Mouse (Mus musculus) adrenal gland (tissue): ENCODE data around the gene Ms4a14.
"Not testable (repeated sequence)": the region's sequence is repeated elsewhere in the genome, so short reads cannot be mapped to it uniquely, and the experiment has no call there.

Source experiments
- intact Hi-C: fragments of 180-260 bp; cut with DNase I; formaldehyde crosslinking; loops from one replicate; pipeline ENCODE4 v1.15.1; 2025
- long read RNA-seq, 2 experiments: library from polyadenylated mRNA; unstranded; transcript quantifications; one replicate each; pipeline ENCODE4 v2.0.0; 2020; ENCODE audit warnings: borderline replicate concordance in 1 of 2; ENCODE audit not compliant: insufficient replicate concordance in 1 of 2

Gene Ms4a14
- long read RNA-seq, experiment 1: 0 reads
- long read RNA-seq, experiment 2: 0 reads

DNA sequence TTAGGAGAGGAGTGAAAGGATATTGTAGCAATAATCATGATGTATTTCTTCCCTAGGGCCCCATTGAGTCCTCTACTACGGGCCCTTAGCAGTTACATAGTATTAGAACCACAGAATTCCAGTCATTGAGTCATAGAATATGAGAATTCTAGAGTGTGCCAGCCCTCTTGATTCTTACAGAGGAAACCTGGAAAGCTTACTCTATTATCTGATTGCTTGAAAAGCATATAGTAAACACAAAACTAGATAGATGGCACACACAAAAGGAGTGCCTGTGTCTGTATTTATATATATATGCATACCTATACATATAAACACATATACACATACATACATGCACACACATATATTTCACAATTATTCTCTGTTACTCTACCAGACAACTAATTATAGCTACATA lies at the start of gene Ms4a14:
Ms4a14 (minus strand) TSS at position 101 of the 400 bp plus-strand sequence.
- intact Hi-C loops: no loop called here

DNA sequence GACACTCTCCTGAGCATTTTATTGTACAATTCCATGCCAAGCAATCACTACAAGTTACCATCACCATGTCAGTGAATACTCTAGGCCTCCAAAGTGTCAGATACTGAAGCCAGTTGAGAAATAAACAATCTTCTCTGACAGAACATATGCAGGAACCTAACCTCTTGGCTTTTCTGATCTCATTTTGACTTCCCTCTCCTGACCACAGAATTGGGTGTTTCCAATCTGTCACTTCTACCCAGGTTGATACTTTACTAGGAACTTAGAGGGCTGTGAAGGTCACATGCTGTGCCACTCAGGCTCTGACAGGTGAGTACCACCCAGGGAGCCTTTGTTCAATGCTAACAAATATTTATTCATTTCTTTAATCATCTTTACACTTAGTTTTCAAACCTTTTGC lies 47.7 kb upstream of the Ms4a14 start:
- intact Hi-C loops: no loop called here

DNA sequence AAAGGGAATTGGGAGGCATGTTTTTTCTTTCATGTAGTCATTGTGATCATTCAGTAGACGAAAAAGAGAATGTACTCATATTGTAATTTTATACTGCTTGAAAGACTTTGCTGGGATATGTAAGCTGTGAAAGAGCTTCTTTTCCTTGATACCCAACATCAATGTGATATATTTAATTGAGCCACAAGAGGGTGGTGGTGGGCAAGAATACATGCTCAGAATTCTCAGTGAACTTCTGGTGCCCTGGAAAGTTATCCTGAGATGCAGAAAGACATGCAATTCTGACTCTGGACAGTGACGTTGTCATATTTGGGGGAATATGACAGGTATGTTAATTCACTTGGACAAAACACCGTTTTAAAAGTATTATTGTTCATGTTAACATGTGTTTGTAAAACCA lies 45.9 kb upstream of the Ms4a14 start:
- intact Hi-C loops: no loop called here

DNA sequence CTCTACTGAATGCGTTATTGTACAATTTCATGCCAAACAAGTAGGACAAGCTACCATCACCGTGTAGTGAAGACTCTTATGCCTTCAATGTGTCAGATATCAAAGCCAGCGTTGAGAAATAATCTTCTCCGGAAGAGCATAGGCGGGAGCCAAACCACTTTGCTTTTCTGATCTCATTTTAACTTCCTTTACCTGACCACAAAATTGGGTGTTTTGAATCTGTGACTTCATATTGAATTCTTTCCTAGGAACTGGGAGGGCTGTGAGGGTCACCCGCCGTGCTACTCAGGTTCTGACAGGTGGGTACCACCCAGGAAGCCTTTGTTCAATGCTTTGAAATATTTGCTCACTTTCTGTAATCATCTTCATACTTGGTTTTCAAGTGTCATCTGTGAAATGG lies 41.5 kb upstream of the Ms4a14 start:
- intact Hi-C loops: loop anchor here (5.0 kb wide), 1 partner anchor 247 kb away; the partner anchor contains the start of gene Ms4a6d

DNA sequence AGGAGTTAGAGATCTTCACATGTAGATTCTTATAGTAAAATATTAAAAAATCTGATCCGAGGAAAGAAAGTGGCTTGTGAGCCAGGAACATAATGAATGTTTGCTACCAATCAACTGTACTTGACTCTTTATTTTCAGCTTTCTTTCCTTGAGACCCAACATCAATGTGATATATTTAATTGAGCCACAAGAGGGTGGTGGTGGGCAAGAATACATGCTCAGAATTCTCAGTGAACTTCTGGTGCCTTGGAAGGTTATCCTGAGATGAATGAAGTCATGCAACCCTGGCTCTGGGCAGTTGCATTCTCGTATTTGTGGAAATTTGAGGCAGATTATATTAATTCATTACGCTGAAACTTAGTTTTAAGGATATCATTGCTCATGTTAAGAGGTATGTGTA lies 37.6 kb upstream of the Ms4a14 start:
- intact Hi-C loops: no loop called here

DNA sequence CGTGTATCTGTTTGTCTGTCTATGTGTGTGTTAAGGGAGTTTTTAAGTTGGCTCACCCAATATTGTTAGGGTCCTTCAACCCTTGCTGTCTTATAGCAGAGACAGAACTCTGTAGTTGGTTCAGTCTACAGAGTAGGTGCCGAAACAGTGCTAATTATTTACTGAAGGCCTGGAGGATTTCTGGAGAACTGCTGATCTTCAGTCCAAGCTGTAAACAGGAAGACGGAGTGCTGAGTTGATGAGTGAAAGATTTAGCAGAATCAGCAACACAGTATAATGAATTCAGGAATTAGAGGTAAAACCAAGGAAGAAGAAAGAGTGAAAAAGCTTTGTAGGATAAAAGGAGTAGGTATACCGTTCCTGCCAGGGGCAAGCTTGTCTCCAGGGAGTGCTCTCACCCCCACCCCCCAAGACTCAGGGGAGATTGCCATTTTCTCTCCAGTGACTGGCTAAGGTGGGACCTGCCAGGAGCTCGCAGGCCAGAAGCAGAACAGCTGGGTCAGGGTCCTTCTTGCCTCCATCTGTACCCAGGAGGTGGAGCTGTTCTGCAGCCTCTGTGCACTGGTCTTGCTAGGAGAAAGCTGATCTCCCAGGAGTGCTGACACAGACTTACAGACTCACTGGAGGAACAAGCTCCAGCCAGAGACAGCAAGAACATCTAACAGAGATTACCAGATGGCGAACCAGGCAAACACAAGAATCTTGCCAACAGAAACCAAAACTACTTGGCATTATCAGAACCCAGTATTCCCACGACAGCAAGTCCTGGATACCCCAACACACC lies 35.6 kb upstream of the Ms4a14 start:
- intact Hi-C loops: no loop called here

DNA sequence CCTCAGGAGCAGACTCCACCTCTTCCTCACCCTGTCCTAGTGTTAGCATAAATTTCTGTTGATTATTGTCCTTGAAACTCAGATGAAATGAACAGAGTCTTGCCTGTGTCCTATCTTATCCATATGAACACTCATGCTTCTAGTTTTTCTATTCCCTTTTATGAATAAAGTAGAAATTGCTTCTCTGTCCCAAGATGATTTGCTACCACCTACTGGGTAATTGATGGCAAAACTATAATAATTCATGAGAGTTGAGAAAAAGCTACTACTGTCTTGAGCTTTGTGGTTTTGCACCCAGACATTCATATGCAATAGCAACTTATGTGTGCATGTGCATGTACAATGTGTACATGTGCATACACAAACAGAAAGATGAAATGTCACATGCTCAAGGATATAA lies 29.7 kb upstream of the Ms4a14 start:
- intact Hi-C loops: no loop called here

DNA sequence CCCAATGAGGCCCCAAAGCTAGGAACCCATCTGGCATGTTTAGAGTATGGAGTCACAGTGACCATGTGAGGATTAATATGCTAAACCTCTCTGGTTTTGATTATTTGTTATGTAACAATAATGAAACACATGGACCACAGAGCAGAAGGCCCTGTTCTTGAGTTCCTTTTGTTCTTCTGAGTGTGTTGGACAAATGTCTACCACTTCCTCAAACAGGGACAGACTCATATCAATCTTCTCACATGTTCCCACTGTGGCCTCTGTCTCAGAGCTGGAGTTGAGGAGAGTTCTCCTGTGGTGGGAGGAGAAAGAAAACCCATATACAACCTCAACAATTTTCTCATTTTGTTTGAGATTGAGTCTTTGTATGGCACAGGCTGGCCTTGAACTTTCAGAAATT lies 28.9 kb upstream of the Ms4a14 start:
- intact Hi-C loops: no loop called here

DNA sequence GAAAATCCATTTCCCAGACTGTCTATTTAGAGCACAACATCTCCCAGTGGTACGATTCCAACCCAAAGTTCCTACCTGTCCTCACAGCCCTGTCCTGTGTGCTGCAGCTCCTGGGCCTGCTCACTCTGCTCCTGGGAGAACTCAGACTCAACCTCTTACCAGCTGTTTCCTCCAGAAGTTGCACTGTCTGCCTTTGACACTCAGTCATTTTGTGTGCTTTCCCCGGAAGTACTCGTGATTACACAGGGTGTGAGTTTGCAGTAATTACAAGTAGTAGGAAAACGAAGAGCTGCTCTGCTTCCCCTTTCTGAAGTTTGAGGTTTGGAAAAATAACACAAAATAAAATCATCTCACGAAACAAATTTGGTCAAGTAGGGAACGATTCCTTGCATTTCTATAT lies 21.7 kb upstream of the Ms4a14 start, which contains the start of gene Ms4a7:
Ms4a7 (minus strand) TSS at position 215 of the 400 bp plus-strand sequence.
- intact Hi-C loops: no loop called here

DNA sequence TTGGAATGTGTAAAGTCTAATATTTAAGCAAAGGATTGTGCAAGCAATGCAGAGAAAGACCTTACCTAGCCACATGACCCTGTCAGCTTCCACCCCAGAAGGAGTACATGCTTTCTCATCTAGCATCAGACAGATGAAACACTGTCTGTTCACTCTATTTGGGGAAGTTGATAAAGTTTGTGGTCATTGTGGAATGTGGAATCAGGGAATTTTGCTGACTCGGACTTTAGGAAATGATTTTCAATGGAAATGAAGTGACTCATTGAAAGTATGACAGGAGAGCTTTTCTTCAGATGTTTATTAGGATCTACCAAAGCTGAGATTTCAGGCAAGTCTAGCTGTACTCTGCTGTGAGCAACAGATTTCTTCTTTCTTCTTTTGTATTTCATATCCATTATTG lies 6.9 kb upstream of the Ms4a14 start:
- intact Hi-C loops: no loop called here

DNA sequence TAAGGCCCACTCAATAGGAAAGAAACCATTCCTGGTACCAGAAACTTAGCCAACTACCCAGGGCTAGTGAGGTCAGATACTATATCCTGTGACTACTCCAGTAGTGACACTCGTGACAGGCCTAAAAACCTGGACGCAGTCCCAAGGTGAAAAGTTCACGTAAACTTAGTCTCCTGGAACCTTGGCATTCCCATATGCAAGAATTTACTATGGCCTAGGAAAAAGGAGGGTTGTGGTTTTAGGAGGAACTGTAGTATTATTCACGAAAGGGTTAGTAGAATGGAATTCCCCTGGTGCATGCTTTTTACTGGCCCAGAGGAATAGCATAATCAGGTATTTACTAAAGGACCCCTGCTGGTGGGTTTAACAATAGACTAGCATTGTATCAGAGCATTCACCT lies 2.5 kb upstream of the Ms4a14 start:
- intact Hi-C loops: no loop called here

DNA sequence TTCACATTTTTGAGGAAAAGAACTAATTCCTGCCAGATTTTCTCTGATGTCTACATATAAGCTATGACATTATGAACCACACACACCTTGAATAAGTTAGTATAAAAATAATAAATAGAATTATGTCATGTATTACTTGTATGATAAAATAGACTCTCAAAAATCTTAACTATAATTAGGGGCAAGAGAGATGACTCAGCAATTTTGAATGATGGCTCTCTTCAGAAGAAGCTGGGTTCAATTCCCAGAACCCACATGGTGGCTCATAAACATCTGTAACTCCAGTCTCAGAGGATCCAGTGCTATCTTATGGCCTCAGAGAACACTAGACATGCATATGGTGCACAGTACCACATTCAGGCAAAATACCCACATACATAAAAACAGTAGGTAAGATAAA lies 5.4 kb downstream of the Ms4a14 start:
- intact Hi-C loops: no loop called here

DNA sequence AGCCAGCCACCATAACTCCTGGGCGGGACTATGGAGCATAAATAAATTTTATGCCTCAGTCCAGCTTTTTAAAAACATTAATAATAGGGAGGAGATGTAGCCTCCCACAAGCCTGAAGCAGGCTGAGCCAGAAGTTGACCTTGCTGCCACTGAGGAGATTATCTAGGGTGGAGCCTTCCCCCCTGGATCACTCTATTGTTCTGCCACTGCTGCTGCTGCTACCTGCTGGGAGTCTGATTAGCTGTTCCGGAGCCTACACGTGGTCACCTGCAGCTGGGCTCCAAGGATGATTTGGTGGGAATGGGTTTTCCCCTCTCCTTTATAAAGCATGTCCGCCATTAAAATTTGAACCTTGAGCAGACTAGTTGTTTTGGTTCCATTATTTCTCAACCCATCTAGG lies 14.7 kb downstream of the Ms4a14 start:
- intact Hi-C loops: not testable (repeated sequence)

DNA sequence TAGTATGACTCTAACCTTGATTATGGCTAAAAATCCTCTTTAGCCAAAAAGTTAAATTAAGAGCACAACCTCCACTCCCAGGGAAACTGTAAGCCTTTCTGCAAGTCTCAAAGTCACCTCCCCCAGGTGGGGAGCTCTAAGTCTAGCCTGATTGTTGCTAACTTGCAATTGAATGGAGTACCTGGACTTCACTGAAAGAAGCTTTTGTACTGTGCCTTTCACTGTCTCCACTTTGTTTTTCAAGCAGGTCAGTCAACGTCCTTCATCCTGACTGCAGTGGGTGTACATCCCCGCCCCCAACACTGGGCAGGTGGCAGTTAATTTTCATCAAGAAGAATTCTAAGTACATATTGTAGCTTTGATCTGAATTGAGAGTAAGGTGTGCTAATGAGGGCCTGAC lies 15.3 kb downstream of the Ms4a14 start:
- intact Hi-C loops: no loop called here

DNA sequence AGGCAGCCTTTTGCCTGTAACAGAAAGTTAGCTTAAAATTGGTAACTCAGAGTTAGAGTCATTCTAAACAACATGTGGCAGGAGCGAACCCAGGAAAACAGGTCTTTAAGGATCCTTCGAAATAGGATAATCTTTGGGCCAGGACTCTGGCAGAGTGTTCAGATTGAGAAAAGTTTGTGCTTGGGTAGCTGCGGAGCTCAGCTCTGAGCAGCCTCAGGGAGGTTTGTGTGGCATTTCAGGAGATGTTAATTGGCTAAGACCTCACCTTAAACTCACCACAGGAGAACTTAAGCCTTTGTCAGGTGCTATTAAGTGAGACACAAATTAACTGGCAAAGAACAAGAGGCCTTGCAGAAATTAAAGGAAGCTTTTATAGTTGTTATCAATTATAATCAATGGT lies 20.6 kb downstream of the Ms4a14 start:
- intact Hi-C loops: not testable (repeated sequence)

DNA sequence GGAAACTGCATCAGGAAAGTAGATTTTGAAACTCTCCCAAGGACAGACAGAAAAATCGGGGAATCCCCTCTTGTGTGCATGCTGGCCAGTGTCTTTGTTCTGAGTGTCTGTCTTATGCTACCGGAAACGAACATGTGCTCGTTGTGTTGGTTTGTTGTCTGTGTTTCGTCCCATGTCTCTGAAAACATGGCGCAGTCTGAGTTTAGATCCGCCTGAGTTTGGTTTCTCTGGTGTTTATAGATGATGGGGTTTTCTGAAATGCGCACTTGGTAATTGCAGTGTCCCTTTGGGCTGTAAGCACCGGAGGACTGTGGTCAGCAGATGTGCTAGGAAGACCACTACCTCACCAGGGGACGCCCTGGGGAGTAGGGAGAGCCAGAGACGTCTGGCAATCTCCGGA lies 21.3 kb downstream of the Ms4a14 start:
- intact Hi-C loops: no loop called here

DNA sequence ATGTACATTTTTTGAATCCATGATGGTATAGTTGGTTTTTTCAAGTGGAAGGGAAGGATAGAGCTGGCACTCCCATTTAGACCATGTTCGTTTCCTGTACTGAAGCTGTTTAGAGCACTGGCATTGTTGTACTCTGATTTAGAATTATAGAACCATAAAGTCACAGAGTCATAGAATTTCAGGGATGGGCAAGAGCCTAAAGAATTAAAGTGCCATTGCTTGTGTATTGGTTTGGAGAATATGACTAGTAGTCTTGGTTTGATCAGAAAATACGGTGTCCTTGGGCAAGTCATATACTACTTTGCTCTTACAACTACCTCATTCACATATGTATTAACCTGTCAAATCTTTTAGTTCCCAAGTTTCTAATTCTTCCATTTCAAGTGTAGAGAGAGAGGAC lies 30.5 kb downstream of the Ms4a14 start, which contains the start of gene Ms4a5:
Ms4a5 (minus strand) TSS at position 101 of the 400 bp plus-strand sequence.
- intact Hi-C loops: no loop called here

DNA sequence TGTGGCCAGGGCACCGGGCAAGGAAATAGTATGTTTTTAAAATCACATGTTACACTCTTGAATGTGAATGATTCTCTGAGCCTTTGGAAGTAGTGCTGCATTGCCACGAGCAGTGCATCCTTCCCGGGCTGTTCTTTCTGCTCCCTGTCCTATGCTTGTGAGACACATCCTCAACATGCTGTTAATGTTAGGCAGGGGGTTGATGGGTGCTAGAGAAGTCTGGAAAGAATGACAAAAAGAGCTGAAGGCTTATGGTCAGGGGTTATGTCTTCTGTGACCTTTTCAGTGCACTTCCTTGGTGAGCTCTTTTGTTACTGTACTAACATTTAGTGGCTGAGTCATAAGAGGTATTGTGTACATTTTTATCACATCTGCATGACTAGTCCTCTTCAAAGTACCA lies 34.0 kb downstream of the Ms4a14 start:
- intact Hi-C loops: no loop called here

DNA sequence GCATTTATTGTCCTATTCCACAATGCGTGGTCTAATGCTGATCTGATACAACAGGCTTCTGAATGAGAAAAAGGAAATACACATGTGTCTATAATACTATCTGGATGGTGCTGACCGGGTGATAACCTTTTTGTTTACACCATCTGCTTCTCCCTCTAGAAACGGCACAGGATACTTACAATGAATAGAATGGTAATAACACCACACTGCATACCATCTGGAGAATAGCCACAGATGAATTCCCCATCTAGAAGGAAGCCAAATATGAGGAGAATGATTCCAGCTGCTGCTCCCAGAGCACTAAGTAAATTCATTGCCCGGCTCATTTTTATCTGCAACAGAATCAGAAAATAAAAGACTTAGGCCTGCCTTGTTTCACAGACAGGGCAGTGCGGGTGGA lies 37.8 kb downstream of the Ms4a14 start:
- intact Hi-C loops: no loop called here

DNA sequence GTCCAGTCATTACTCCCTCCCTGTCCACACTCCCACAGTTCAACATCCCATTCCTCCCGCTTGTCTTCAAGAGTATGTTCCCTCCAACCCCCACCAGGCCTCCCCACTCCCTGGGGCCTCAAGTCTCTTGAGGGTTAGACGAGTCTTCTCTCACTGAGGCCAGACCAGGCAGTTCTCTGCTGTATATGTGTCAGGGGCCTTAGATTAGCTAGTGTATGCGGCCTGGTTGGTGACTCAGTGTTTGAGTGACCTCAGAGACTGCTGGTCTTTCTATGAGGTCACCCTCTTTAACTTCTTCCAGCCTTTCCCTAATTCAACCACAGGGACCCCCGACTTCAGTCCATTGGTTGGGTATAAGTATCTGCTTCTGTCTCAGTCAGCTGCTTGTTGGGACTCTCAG lies 47.3 kb downstream of the Ms4a14 start:
- intact Hi-C loops: no loop called here

DNA sequence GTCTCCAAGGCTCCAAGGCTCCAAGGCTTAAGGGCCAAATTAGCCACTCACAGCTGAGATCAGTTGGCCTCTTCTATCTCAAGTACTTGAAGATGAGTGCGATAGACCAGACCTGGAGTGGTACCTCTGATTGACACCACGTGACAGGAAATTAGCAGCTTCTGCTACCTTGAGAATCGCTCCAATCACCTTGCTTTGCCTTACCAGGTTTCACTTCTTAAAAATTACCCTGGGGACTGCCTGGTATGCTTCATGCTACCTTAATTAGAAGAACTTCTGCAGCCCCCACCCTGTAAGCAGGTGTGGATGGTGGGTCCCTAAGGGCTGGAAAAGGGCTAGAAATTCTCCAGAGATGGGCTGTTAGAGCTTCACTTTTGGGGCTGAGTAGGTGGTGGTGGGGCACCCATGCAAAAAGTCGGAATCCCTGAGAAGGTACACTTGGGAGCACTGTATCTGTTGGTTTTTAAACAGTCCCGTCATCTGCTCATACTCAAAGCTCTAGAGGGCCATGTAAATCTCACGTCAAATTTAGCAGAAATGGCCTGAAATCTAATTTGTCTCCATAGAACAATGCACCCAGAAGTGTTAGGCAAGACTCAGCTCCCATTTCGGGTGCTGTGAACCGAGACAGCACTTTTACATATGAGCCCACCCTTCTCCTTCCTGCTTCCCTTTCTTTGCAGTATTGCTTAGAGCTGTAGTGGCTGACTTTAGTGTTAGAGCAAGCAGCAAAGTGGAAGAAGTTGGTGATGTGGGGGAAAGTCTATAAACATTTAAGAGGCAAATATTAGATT lies 48.0 kb downstream of the Ms4a14 start, which contains the start of gene Ms4a1:
Ms4a1 (minus strand) TSS at position 190 of the 794 bp plus-strand sequence.
- intact Hi-C loops: no loop called here

DNA sequence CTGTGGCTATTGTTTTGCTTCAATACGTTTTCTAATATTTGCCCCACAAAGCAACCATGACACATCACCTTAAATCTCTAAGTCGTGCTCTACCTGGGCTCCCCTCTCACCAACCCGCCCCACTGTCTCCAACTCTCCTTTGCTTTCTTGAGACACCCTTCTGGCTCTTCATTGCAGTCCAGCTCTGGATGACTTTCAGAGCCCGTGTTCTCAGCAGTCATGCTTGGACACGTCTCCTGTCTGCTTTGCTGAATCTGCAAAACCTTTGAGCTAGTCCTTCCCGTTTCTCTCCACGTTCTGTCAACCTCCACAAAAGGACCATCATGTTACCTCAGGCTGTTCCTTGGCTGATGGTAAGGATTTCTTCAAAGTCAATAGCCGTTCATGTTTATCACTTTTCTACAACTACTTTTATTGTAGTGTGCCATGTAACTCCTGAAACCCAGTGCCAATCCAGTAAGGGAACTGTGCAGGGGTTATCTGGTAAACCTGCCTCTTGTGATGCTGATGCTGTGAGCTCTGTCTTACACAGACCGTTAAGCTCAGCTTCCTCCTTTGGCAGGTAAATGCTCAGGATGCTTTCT lies 49.6 kb downstream of the Ms4a14 start:
- intact Hi-C loops: no loop called here
